Mouse (Mus musculus) cerebellum, postnatal 14 days (tissue): Measurements from ENCODE around the gene Tnks1bp1.

Experiments used
- DNase-seq, 2 experiments: peaks; one replicate each; pipeline ENCODE4 v3.0.0; 2021; ENCODE audit warnings: mixed read lengths in 2 of 2

Gene Tnks1bp1

GRCm38 (mm10) chr2:85047596-85048167, at the start of gene Tnks1bp1:
Gene Tnks1bp1, plus strand, starts transcription at chr2:85048022.
- peak; percentile 91 for DNase-seq

GRCm38 (mm10) chr2:84999486-85000181, 48.2 kb upstream of the Tnks1bp1 start:
- no peak for DNase-seq

- DNase-seq: no peak
Observed at GRCm38 (mm10) chr2:85001497-85001896, 46.3 kb upstream of the Tnks1bp1 start.

- no peak for DNase-seq
Observed at GRCm38 (mm10) chr2:85002575-85002974, 45.2 kb upstream of the Tnks1bp1 start.

GRCm38 (mm10) chr2:85004341-85004740, 43.5 kb upstream of the Tnks1bp1 start:
- DNase-seq: no peak

DNA sequence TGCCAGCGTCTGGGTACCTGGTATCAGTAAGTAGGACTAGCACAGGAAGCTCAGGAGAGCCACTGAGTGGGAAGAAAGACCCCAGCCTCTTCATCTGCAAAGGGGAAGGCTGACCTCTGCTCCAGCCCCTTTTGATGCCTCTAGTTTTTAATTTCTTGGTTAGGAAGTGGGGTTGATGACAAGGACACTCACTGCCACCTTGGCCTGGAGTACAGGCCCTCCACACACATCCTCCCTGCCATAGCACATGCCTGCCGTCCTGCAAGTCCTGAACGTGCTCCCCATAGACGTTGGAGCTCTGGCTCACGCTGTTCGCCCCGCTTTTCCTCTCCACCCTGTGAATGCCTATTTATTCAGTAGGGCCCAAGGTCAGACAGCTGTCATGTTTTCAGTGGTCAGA, 41.2 kb upstream of the Tnks1bp1 start:
- DNase-seq: no peak

DNA sequence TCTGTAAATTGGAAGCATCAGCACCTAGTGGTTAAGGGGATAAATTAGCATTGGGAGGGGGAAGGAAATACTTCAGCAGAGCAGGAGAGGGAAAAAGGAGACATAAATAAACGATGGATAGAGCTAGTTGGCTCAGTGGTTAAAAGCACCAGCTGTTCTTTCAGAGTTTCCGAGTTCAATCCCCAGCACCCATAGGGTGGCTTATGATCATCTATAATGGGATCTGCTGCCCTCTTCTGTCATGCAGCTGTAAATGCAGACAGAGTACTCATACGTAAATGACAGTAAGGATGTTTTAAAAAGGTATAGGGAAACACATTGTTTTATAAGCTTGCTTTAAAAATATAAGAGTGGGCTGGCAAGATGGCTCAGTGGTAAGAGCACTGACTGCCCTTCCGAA, 40.1 kb upstream of the Tnks1bp1 start:
- DNase-seq: peak; percentile 20 to 30

GRCm38 (mm10) chr2:85009212-85009611, 38.6 kb upstream of the Tnks1bp1 start:
- no peak for DNase-seq

- no peak for DNase-seq
Observed at GRCm38 (mm10) chr2:85011906-85012604, 35.8 kb upstream of the Tnks1bp1 start.

GRCm38 (mm10) chr2:85012679-85013078, 35.1 kb upstream of the Tnks1bp1 start:
- DNase-seq: no peak

DNA sequence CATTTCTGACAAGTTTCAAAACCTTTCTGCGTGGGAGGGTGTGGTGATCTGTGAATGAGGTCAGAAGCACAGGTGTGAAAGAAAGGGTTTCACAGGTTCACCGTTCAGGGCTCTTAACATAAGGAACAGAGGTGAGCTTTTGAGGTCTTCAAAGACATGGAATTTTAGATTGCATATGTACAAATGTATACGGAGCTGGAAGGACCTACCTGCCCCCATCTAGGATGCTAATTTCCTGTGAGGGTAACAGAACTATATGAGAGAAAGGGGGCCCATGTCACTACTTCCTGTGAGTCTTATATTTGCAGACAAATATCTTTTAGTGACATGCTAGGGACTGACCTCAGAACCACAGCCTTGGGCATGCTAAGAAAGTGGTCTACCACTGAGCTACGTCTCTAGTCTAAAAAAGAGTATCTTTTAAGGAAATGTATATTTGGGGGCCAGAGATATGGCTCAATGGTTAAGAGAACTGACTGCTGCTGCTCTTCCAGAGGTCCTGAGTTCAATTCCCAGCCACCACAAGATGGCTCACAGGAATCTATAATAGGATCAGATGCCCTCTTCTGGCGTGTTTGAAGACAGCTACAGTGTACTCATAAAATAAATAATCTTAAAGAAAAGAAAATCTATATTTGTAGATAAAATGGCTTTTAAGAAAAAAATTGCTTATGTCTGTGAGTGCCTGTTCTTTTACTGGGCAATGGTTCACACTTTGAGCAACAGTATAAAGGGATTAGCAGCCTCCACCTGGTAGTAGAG, 33.8 kb upstream of the Tnks1bp1 start:
- DNase-seq: no peak

DNA sequence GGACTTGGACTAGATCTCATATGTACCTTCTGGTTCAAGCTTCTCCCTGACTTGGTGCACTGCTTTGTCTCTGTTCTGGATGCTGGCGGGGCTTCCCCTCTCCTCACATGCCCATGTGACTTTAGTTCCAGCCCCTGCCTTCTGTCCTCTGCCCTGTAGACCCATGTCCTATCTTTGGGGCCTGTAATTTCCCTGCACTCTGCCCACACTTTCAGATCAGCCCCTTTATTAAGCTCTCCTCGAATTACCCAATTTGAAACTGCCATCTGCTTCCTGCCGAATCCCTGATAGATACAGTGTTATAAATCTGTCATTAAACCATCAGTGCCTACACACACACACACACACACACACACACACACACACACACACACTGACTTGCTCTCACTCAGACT, 33.2 kb upstream of the Tnks1bp1 start:
- no peak for DNase-seq

- peak; percentile 33 to 39 for DNase-seq
Observed at GRCm38 (mm10) chr2:85022043-85022442, 25.8 kb upstream of the Tnks1bp1 start.

GRCm38 (mm10) chr2:85026178-85026577, 21.6 kb upstream of the Tnks1bp1 start:
- DNase-seq: no peak

DNA sequence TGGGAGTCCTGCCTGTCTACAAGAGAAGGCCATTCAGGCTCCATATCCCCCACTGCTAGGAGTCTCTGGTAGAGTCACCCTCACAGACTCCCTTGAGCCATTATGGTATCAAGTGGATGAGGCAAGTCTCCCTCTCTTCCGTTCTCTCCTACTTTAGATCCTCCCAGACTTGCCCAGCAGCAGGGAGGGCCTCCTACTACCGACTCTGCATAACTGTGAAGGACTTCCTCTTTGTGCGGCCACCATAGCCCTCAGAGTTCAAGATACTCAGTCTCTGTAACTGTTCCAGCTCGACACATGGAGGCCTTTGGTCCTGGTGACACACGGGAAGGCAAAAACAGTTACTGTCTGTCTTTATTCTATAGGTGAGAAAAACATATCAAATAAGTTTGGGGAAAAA, 20.5 kb upstream of the Tnks1bp1 start:
- DNase-seq: no peak

DNA sequence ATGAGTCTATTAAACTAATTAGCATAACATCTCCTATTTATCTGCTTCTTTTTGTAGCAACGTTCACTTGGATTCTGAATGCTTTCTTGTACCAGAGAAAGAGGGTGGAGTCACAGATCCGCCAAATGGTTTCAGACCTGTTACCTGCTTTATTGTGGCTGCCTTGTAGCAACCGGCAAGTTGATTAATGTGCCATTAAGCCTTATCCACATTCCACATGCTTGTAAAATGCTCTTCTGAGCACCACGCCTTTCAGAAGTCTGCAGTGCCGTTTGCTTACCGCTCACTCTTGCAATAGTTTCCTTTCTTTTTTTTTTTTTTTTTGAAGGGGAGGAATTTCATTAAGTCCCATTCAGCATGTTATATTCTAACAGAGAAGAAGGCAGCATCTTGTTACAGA, 17.9 kb upstream of the Tnks1bp1 start:
- DNase-seq: no peak

DNA sequence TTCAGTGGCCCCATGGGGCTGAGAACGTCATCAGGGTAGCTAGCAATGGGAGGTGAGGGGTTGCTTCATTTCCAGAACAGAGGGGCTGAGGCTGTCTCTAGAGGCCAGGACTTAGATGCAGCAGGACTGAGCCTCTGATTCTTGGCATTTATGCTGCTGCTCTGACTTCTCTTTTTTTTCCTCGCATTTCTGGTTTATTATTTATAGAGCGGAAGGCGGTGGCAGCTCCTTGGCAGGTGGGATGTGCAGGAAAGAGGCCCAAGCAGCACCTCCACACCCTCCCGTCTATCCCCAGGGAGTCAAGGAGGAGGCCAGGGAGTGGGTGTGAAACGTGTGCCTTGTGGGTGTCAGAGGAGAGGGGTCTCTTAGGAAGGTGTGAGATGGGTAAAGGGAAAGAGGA, 16.8 kb upstream of the Tnks1bp1 start:
- no peak for DNase-seq

- DNase-seq: no peak
Observed at GRCm38 (mm10) chr2:85033121-85033520, 14.7 kb upstream of the Tnks1bp1 start.

DNA sequence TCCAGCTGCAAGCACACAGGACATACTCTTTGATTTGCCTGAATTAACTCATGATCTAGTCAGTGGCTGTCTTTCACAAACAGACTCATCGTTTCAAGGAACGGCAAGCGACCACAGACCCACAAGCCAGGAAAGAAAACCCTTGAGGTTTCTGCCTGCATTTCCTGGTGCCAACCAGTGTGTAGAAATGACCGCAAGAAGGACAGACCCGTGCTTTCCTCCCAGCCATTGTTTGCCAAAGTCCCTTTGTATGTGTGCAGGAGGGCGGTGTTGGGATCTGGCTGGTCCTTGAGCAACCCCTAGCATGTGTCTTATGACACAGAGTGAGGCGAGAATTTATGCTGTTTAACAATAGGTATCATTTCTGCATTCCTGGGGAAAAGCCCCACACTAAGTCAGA, 13.7 kb upstream of the Tnks1bp1 start:
- DNase-seq: no peak

DNA sequence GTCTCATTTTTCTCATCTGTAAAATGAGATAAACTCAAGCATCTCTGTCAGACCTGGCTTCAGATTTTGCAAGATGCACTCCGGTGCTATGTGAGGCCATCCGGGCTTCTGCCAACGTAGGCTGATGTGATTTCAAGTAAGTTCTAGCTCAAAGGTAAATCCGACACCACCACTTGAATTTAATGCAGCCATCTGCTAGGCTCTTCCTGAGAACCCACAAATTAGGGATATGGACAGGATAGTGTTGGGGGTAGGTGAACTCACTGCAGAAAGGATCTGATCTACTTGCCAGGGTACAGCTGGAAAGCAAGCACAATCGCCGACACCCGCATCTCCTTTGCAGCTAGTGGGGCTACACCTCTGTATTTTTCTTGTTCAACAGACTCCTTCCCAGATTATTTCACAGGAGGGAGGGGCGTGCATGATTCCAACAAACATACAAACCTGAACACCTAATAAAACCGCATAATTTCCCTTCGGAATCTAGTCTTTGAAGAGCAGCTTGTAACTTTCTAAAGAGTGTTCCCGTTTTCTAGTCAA, 11.2 kb upstream of the Tnks1bp1 start:
- no peak for DNase-seq

- DNase-seq: peak; percentile 92 to 95
Observed at GRCm38 (mm10) chr2:85037047-85038026, 10.5 kb upstream of the Tnks1bp1 start, which contains the start of the genes Ssrp1 and P2rx3. Gene Ssrp1, plus strand, starts transcription at chr2:85037234. Gene P2rx3, minus strand, starts transcription at chr2:85037462.

GRCm38 (mm10) chr2:85038336-85038735, 9.5 kb upstream of the Tnks1bp1 start:
- DNase-seq: no peak
